ENCODE assay signal across 8 mouse cellular contexts in the genomic region with DNA sequence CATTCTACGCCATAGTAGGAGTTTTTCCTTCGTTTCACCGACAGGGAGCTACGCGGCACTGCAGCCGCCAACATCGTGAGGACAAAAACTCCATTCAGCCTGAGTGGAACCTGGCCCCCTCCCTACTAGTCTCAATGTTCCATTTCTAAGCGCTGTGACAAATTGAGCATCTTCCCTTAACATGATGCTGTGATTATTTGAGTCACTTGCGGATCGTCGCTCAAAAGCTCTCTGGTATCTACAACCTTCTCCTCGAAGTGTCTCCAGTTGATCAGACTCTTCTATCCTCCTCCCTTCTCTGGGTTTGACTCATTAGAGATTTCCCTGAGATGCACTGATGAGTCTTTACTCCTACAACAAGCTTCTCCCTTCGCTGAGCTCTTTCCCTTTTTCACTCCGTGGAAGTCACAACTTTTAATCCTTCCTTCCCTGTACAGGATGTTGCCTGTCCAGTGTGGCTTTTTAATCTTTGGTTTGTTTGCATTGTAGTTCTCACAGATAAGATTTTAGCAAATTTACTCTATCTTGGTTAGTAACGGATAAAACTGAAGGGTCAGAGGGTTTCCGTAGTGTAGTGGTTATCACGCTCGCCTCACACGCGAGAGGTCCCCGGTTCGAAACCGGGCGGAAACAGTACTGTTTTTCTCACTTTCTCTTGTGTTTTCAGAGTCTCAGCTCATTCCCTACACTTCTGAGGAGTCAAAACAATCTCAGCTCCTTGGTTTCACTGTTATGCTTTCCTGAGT.
DNase-seq lines count a peak whose midpoint lies in the region; ATAC-seq and TF ChIP-seq lines count a peak whose summit lies in the region.

No protein-coding gene starts in this region.

- peaks cover 10% of the 10 kb centered on the region for H3K4me1 ChIP-seq in heart, embryonic 16.5 days (ENCODE audit: control insufficient read depth, insufficient read depth, low read length)
- 0 out of 2 replicates have a peak, but pooled peaks cover 4% of the 10 kb centered on the region for H3K4me1 ChIP-seq in intestine, postnatal 0 days (replicated peaks; ENCODE audit: control insufficient read depth, insufficient read depth, low read length)
- peaks cover 20% of the 10 kb centered on the region for H3K4me1 ChIP-seq in neural tube, embryonic 13.5 days (replicated peaks)

- H3K4me2 ChIP-seq in heart, embryonic 16.5 days (ENCODE audit: low read depth, low read length), result peak overlapping the region; percentile 54; the same call in 1 of the 2 replicates
- peak overlapping the region; percentile 43; the same call in 1 of the 2 replicates for H3K4me2 ChIP-seq in intestine, postnatal 0 days (replicated peaks; ENCODE audit: low read depth)
- H3K4me2 ChIP-seq in neural tube, embryonic 13.5 days, result peak overlapping the region; percentile 40

- peak overlapping the region; percentile 34 for H3K4me3 ChIP-seq in heart, embryonic 16.5 days (ENCODE audit: low read length)
- no peak overlapping the region for H3K4me3 ChIP-seq in intestine, postnatal 0 days (ENCODE audit: low read depth, low read length)
- peak overlapping the region; percentile 24 for H3K4me3 ChIP-seq in neural tube, embryonic 13.5 days

- H3K9ac ChIP-seq in heart, embryonic 16.5 days (ENCODE audit: low read length), result no peak overlapping the region
- no peak overlapping the region for H3K9ac ChIP-seq in intestine, postnatal 0 days (ENCODE audit: low read depth, low read length)
- H3K9ac ChIP-seq in neural tube, embryonic 13.5 days, result no peak overlapping the region

- WGBS in heart, embryonic 16.5 days, result 3% methylated on average over 24 of the region's 24 CpGs
- WGBS in intestine, postnatal 0 days, result 4% methylated on average over 24 of the region's 24 CpGs
- WGBS in neural tube, embryonic 13.5 days, result 2% methylated on average over 24 of the region's 24 CpGs

- no peak for DNase-seq in heart, postnatal 4 days
- peak; percentile 16 for DNase-seq in CD4-positive helper T cell, adult 2 months (ENCODE audit: low read depth, low spot score)
- DNase-seq in embryo, embryonic 9.5 days (ENCODE audit: extremely low spot score), result peak; percentile 89
- no peak for DNase-seq in urinary bladder, adult 18-20 months (ENCODE audit: low spot score in 2 of 2)
- no peak for DNase-seq in heart, postnatal 36 days

- 0 out of 2 replicates have a peak, but pooled peaks cover 3% of the 10 kb centered on the region for H3K9me3 ChIP-seq in heart, embryonic 16.5 days (replicated peaks; ENCODE audit: control insufficient read depth, low read length)
- H3K9me3 ChIP-seq in intestine, postnatal 0 days (ENCODE audit: control insufficient read depth), result no peaks in the 10 kb centered on the region
- no peaks in the 10 kb centered on the region for H3K9me3 ChIP-seq in neural tube, embryonic 13.5 days

- no peak for TF ChIP-seq CTCF in intestine, postnatal 0 days (IDR thresholded peaks at IDR 0.05; ENCODE audit: low read depth)

- H3K36me3 ChIP-seq in heart, embryonic 16.5 days (ENCODE audit: control insufficient read depth, insufficient read depth), result no peaks in the 10 kb centered on the region
- no peaks in the 10 kb centered on the region for H3K36me3 ChIP-seq in intestine, postnatal 0 days (ENCODE audit: control insufficient read depth, insufficient read depth)
- no peaks in the 10 kb centered on the region for H3K36me3 ChIP-seq in neural tube, embryonic 13.5 days

- peaks cover 43% of the 10 kb centered on the region for H3K27me3 ChIP-seq in heart, embryonic 16.5 days (ENCODE audit: control insufficient read depth, insufficient read depth, low read length)
- peaks cover 58% of the 10 kb centered on the region for H3K27me3 ChIP-seq in intestine, postnatal 0 days (replicated peaks; ENCODE audit: control insufficient read depth, insufficient read depth, low read length)
- H3K27me3 ChIP-seq in neural tube, embryonic 13.5 days, result peaks cover 67% of the 10 kb centered on the region

- H3K27ac ChIP-seq in heart, embryonic 16.5 days (ENCODE audit: low read length), result no peak overlapping the region
- H3K27ac ChIP-seq in intestine, postnatal 0 days (ENCODE audit: low read depth, low read length), result no peak overlapping the region
- H3K27ac ChIP-seq in neural tube, embryonic 13.5 days (replicated peaks), result no peak overlapping the region

- intact Hi-C loops in heart, postnatal 36 days (cut with DNase I), result no loop called here

- no peak for ATAC-seq in heart, embryonic 16.5 days (replicated peaks; ENCODE audit: extremely low read depth, insufficient read depth, low FRiP score)
- ATAC-seq in intestine, postnatal 0 days, result no peak
- ATAC-seq in neural tube, embryonic 13.5 days (ENCODE audit: low read depth), result peak; percentile 47; the same call in 1 of the 2 replicates

Comparison
In these comparisons a context has a peak if more than half of its experiments do, and no peak if none do; other contexts are left out.
1. DNase-seq: peak in CD4-positive helper T cell, adult 2 months (single experiment) and embryo, embryonic 9.5 days (single experiment); none in heart, postnatal 4 days (single experiment), urinary bladder, adult 18-20 months (0 of 2) and heart, postnatal 36 days (0 of 2).
2. Peak in every context shown above with its lines, with median percentiles within 50 percentile points of each other: H3K4me2 ChIP-seq.